8 mouse cellular contexts compared by ENCODE assay signal in genomic region chr2:84455236-84455799, GRCm38 (mm10). TPM values are rescaled to one million over a fixed set of nuclear protein-coding genes. Genes with fewer than 3 reads are reported as not detected.
A peak's percentile ranks its signal among the peaks of the same experiment; 100 is the strongest.
DNase-seq lines count a peak whose midpoint lies in the region; ATAC-seq lines count a peak whose summit lies in the region.

No protein-coding gene starts in this region.

- no peaks in the 10 kb centered on the region for H3K36me3 ChIP-seq in hindbrain, embryonic 14.5 days (replicated peaks; ENCODE audit: control insufficient read depth, insufficient read depth)

- WGBS in hindbrain, embryonic 14.5 days: 6% methylated on average over 5 of the region's 5 CpGs

- no peak overlapping the region for H3K4me2 ChIP-seq in hindbrain, embryonic 14.5 days (replicated peaks)

- H3K9me3 ChIP-seq in hindbrain, embryonic 14.5 days (ENCODE audit: control insufficient read depth, low read length): no peaks in the 10 kb centered on the region

- H3K9ac ChIP-seq in hindbrain, embryonic 14.5 days: no peak overlapping the region

- H3K4me1 ChIP-seq in hindbrain, embryonic 14.5 days (replicated peaks; ENCODE audit: control insufficient read depth, insufficient read depth, low read length): no peaks in the 10 kb centered on the region

- ATAC-seq in hindbrain, embryonic 14.5 days (ENCODE audit: low FRiP score): peak; percentile 85; the same call in 1 of the 2 replicates

- H3K27me3 ChIP-seq in hindbrain, embryonic 14.5 days (ENCODE audit: control insufficient read depth, insufficient read depth, low read length): no peaks in the 10 kb centered on the region

- peak; percentile 92 for DNase-seq in heart, adult 11 months
- no peak for DNase-seq in heart, postnatal 25 days (ENCODE audit: low spot score)
- peak; percentile 60 for DNase-seq in brain, embryonic 18.5 days (ENCODE audit: low read depth, low spot score)
- DNase-seq in fat pad, adult 2 months (ENCODE audit: extremely low read depth, low read depth, low spot score): peak; percentile 25
- DNase-seq in hindbrain, embryonic 14.5 days (ENCODE audit: low spot score): peak; percentile 91
- DNase-seq in layer of hippocampus, postnatal 10 days (ENCODE audit: low spot score in 2 of 2): peak; percentile 52 to 57
- DNase-seq in lung, postnatal 36 days: peak; percentile 80
- peak; percentile 77 for DNase-seq in skeletal muscle tissue, adult 2 months (ENCODE audit: low read depth, low spot score)

- no peak overlapping the region for H3K27ac ChIP-seq in hindbrain, embryonic 14.5 days

- intact Hi-C loops in heart, postnatal 25 days (cut with DNase I): loop anchor here (5.0 to 10.0 kb wide), 2 partner anchors 147 to 339 kb away; partner anchors contain the start of gene Ube2l6

- H3K4me3 ChIP-seq in hindbrain, embryonic 14.5 days (replicated peaks; ENCODE audit: low read length): no peak overlapping the region

RNA-seq across cellular contexts. Expression of gene Tfpi, which starts 21.3 kb away (rescaled TPM):
- total RNA-seq in heart, postnatal 25 days (2021): 10 to 100 TPM; 51.3 to 57.6 TPM
- 19.0 and 20.4 TPM in 2 replicates for polyA plus RNA-seq in hindbrain, embryonic 14.5 days (2014; fragmentation: Nextera tagmentation; extraction: Ambion mirVana)
- 1 to 10 TPM; 7.9 TPM for total RNA-seq in layer of hippocampus, postnatal 10 days (2021)

RNA-seq across cellular contexts. Expression of gene Calcrl, which starts 30.1 kb away (rescaled TPM):
- total RNA-seq in heart, postnatal 25 days (2021): 10 to 100 TPM; 32.3 to 41.2 TPM
- 22.3 and 23.1 TPM in 2 replicates for polyA plus RNA-seq in hindbrain, embryonic 14.5 days (2014; fragmentation: Nextera tagmentation; extraction: Ambion mirVana)
- total RNA-seq in layer of hippocampus, postnatal 10 days (2021): 10 to 100 TPM; 12.0 to 14.1 TPM

Comparison
In these comparisons a context has a peak if more than half of its experiments do, and no peak if none do; other contexts are left out.
1. RNA of gene Tfpi, which starts 21.3 kb away (total RNA-seq): 51.3 to 57.6 TPM in heart, postnatal 25 days; 7.9 TPM in layer of hippocampus, postnatal 10 days; every median in the first group is over 4 times any median in the second.